Mouse (Mus musculus): ENCODE results near the gene Tmem108. TPM values are rescaled to one million over a fixed set of nuclear protein-coding genes. Genes with fewer than 3 reads are reported as not detected.

The Tmem108 gene
- polyA plus RNA-seq, 1 experiment from 2014 or later = 14.2 TPM

DNA sequence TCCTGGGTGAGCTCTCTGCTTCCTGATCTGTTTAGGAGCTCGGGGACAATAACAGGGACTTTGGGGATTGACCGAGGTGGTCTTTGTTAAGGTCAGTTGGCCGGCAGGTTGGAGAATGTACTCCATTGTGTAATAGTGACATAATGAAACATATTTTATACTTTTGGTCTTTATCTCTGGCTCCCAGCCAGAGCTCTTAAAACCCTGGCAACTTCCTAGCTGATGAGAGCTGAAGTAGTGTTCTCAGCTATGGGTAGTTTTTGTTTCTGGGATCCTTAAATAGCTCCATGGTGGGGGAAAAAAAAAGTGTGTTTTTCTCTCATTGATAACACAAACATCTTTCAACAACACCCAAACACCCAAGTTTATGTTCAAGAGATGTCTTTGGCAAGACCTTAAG lies 321.0 kb downstream of the Tmem108 start:
- H3K9me3 ChIP-seq (replicated peaks; ENCODE audit: control insufficient read depth, low read length) = no peaks in the 10 kb centered on the region
- H3K4me3 ChIP-seq (ENCODE audit: low read depth, low read length) = no peak overlapping the region
- H3K36me3 ChIP-seq (replicated peaks; ENCODE audit: control insufficient read depth, insufficient read depth, low read depth, low read length) = no peaks in the 10 kb centered on the region
- 69% methylated on average over 3 of the region's 3 CpGs for WGBS
- no peaks in the 10 kb centered on the region for H3K27me3 ChIP-seq (ENCODE audit: control insufficient read depth, insufficient read depth, low read length)
- peaks cover 5% of the 10 kb centered on the region; the same call in 1 of the 2 replicates for H3K4me1 ChIP-seq (ENCODE audit: control insufficient read depth, insufficient read depth, low read length)
- no peak for ATAC-seq (replicated peaks; ENCODE audit: insufficient number of reproducible peaks, low FRiP score, low TSS enrichment, low read depth)
- DNase-seq (ENCODE audit: low spot score) = no peak
- H3K27ac ChIP-seq (replicated peaks; ENCODE audit: low read depth, low read length) = no peak overlapping the region
- no peak overlapping the region for H3K4me2 ChIP-seq (ENCODE audit: low read depth, low read length)
- no peak overlapping the region for H3K9ac ChIP-seq (replicated peaks; ENCODE audit: low read length)

GRCm38 (mm10) chr9:103437104-103437503 lies 324.5 kb downstream of the Tmem108 start:
- 86% methylated on average over 5 of the region's 5 CpGs for WGBS
- ATAC-seq (replicated peaks; ENCODE audit: insufficient number of reproducible peaks, low FRiP score, low TSS enrichment, low read depth) = no peak

GRCm38 (mm10) chr9:103434116-103434515 lies 327.5 kb downstream of the Tmem108 start:
- WGBS = 45% methylated on average over 4 of the region's 4 CpGs
- Histone ChIP-seq H3K9me3 (replicated peaks; ENCODE audit: control insufficient read depth, low read length) (no peaks in the 10 kb centered on the region), H3K9ac (replicated peaks; ENCODE audit: low read length) (no peak overlapping the region), H3K4me3 (ENCODE audit: low read depth, low read length) (no peak overlapping the region), H3K4me1 (ENCODE audit: control insufficient read depth, insufficient read depth, low read length) (0 out of 2 replicates have a peak, but pooled peaks cover 2% of the 10 kb centered on the region), H3K27me3 (ENCODE audit: control insufficient read depth, insufficient read depth, low read length) (no peaks in the 10 kb centered on the region), H3K27ac (replicated peaks; ENCODE audit: low read depth, low read length) (no peak overlapping the region), H3K36me3 (replicated peaks; ENCODE audit: control insufficient read depth, insufficient read depth, low read depth, low read length) (no peaks in the 10 kb centered on the region), H3K4me2 (ENCODE audit: low read depth, low read length) (no peak overlapping the region)
- peak; percentile 47 for DNase-seq (ENCODE audit: low spot score)
- ATAC-seq (replicated peaks; ENCODE audit: insufficient number of reproducible peaks, low FRiP score, low TSS enrichment, low read depth) = 0 out of 2 replicates have a peak, but pooled peaks have one; percentile 19

More at GRCm38 (mm10) chr9:103437104-103437503, 324.5 kb downstream of the Tmem108 start:
- Histone ChIP-seq H3K27ac (replicated peaks; ENCODE audit: low read depth, low read length) (no peak overlapping the region), H3K4me2 (ENCODE audit: low read depth, low read length) (no peak overlapping the region), H3K4me3 (ENCODE audit: low read depth, low read length) (no peak overlapping the region), H3K4me1 (ENCODE audit: control insufficient read depth, insufficient read depth, low read length) (0 out of 2 replicates have a peak, but pooled peaks cover 2% of the 10 kb centered on the region), H3K36me3 (replicated peaks; ENCODE audit: control insufficient read depth, insufficient read depth, low read depth, low read length) (no peaks in the 10 kb centered on the region), H3K27me3 (ENCODE audit: control insufficient read depth, insufficient read depth, low read length) (no peaks in the 10 kb centered on the region), H3K9ac (replicated peaks; ENCODE audit: low read length) (no peak overlapping the region), H3K9me3 (replicated peaks; ENCODE audit: control insufficient read depth, low read length) (no peaks in the 10 kb centered on the region)
- no peak for DNase-seq (ENCODE audit: low spot score)

Other genes starting within 250 kb of the Tmem108 start
- 4.0 and 4.7 TPM in 2 replicates for gene Nphp3, start 240.7 kb upstream of the Tmem108 start, polyA plus RNA-seq (2014; fragmentation: Nextera tagmentation; extraction: Ambion mirVana)